ENCODE assay signal across 19 mouse cellular contexts in genomic region chr4:76461336-76461735, GRCm38 (mm10).
DNase-seq lines count a peak whose midpoint lies in the region; ATAC-seq and TF ChIP-seq lines count a peak whose summit lies in the region.
"Had no signal": no experiment of that assay in that cellular context is flagged by ENCODE, and none has a peak within 500 bp of the region (broad histone marks: within the 10 kb centered on the region; RNA-seq: fewer than 3 reads in every experiment).

No protein-coding gene starts in this region.

- peak overlapping the region; percentile 21; the same call in 1 of the 2 replicates for H3K4me2 ChIP-seq in heart, postnatal 0 days (ENCODE audit: low read depth, low read length)
- H3K4me2 ChIP-seq in hindbrain, embryonic 13.5 days, result no peak overlapping the region
- H3K4me2 ChIP-seq: embryonic facial prominence, embryonic 12.5 days; limb, embryonic 12.5 days; liver, embryonic 13.5 days; lung, embryonic 15.5 days had no signal

- peak; percentile 91 for ATAC-seq in heart, postnatal 0 days (ENCODE audit: insufficient read depth, low read depth)
- no peak for ATAC-seq in hindbrain, embryonic 13.5 days (ENCODE audit: low FRiP score)
- ATAC-seq: hindbrain, embryonic 16.5 days; midbrain, embryonic 16.5 days had no signal

- no peak for TF ChIP-seq CTCF in heart, postnatal 0 days (IDR thresholded peaks at IDR 0.05; ENCODE audit: low read depth)

- WGBS in heart, postnatal 0 days, result 15% methylated on average over 5 of the region's 5 CpGs
- WGBS in hindbrain, embryonic 13.5 days, result 79% methylated on average over 5 of the region's 5 CpGs

- no peak overlapping the region for H3K4me3 ChIP-seq in heart, postnatal 0 days (ENCODE audit: low read depth, low read length)
- no peak overlapping the region for H3K4me3 ChIP-seq in hindbrain, embryonic 13.5 days
- H3K4me3 ChIP-seq: embryonic facial prominence, embryonic 12.5 days; limb, embryonic 12.5 days; liver, embryonic 13.5 days; lung, embryonic 15.5 days had no signal

- no peaks in the 10 kb centered on the region for H3K9me3 ChIP-seq in heart, postnatal 0 days (replicated peaks; ENCODE audit: control insufficient read depth, low read length)
- H3K9me3 ChIP-seq in hindbrain, embryonic 13.5 days, result no peaks in the 10 kb centered on the region
- H3K9me3 ChIP-seq: embryonic facial prominence, embryonic 12.5 days; limb, embryonic 12.5 days; liver, embryonic 13.5 days; lung, embryonic 15.5 days had no signal

- H3K27me3 ChIP-seq in heart, postnatal 0 days (ENCODE audit: control insufficient read depth, insufficient read depth, low read length), result no peaks in the 10 kb centered on the region
- no peaks in the 10 kb centered on the region for H3K27me3 ChIP-seq in hindbrain, embryonic 13.5 days
- H3K27me3 ChIP-seq: embryonic facial prominence, embryonic 12.5 days; limb, embryonic 12.5 days; liver, embryonic 13.5 days; lung, embryonic 15.5 days had no signal

- TF ChIP-seq EP300 in heart, postnatal 0 days (IDR thresholded peaks at IDR 0.05; ENCODE audit: low read depth), result no peak

- H3K9ac ChIP-seq in heart, postnatal 0 days (replicated peaks; ENCODE audit: low read depth, low read length), result no peak overlapping the region
- no peak overlapping the region for H3K9ac ChIP-seq in hindbrain, embryonic 13.5 days
- H3K9ac ChIP-seq: embryonic facial prominence, embryonic 12.5 days; limb, embryonic 12.5 days; liver, embryonic 13.5 days; lung, embryonic 15.5 days had no signal

- peak; percentile 90 for DNase-seq in heart, adult 11 months
- DNase-seq in heart, adult 8-10 months (ENCODE audit: low spot score), result no peak
- peak; percentile 66 for DNase-seq in Muller cell, postnatal 12 days (ENCODE audit: inconsistent ontology term)
- DNase-seq in adrenal gland, postnatal 36 days, result peak; percentile 21 to 39
- peak; percentile 72 for DNase-seq in heart, postnatal 0 days (ENCODE audit: low spot score)
- no peak for DNase-seq in urinary bladder, adult 2 months (ENCODE audit: low spot score)
- DNase-seq: cerebellum, adult 8-10 months; kidney, adult 18-20 months; liver, embryonic 13.5 days; lung, postnatal 4 days; right cerebral cortex, postnatal 25 days; thymus, postnatal 36 days had no signal

- peak overlapping the region; percentile 74 for H3K27ac ChIP-seq in heart, postnatal 0 days (ENCODE audit: low read depth)
- H3K27ac ChIP-seq in hindbrain, embryonic 13.5 days, result no peak overlapping the region
- H3K27ac ChIP-seq: embryonic facial prominence, embryonic 12.5 days; kidney, postnatal 0 days; limb, embryonic 12.5 days; liver, embryonic 13.5 days; lung, embryonic 15.5 days had no signal

- no peaks in the 10 kb centered on the region for H3K36me3 ChIP-seq in heart, postnatal 0 days (replicated peaks; ENCODE audit: control insufficient read depth, insufficient read depth, low read length)
- H3K36me3 ChIP-seq in hindbrain, embryonic 13.5 days, result no peaks in the 10 kb centered on the region
- H3K36me3 ChIP-seq: embryonic facial prominence, embryonic 12.5 days; limb, embryonic 12.5 days; liver, embryonic 13.5 days; lung, embryonic 15.5 days had no signal

- peaks cover 26% of the 10 kb centered on the region for H3K4me1 ChIP-seq in heart, postnatal 0 days (ENCODE audit: control insufficient read depth, insufficient read depth)
- peaks cover 3% of the 10 kb centered on the region; the same call in 1 of the 2 replicates for H3K4me1 ChIP-seq in hindbrain, embryonic 13.5 days (replicated peaks)
- H3K4me1 ChIP-seq: embryonic facial prominence, embryonic 12.5 days; liver, embryonic 13.5 days; lung, embryonic 15.5 days had no signal

Comparison
In these comparisons a context has a peak if more than half of its experiments do, and no peak if none do; other contexts are left out.
1. DNase-seq: peak in heart, adult 11 months (single experiment), Muller cell, postnatal 12 days (single experiment), adrenal gland, postnatal 36 days (2 of 2) and heart, postnatal 0 days (single experiment); none in heart, adult 8-10 months (single experiment) and urinary bladder, adult 2 months (single experiment).